Mouse (Mus musculus) midbrain, embryonic 16.5 days (tissue): ENCODE results near the gene Olfr351. TPM values are rescaled to one million over a fixed set of nuclear protein-coding genes. Genes with fewer than 3 reads are reported as not detected.

Experiments
- ATAC-seq: fragments of 200-750 bp; cut with Nextera tagmentation; 2 replicates; pipeline ENCODE4 v1.8.0; 2017; ENCODE audit warnings: moderate TSS enrichment
- H3K27ac ChIP-seq: fragments of 300-500 bp; sonication (generic); 2 replicates; pipeline ENCODE4 v1.5.1; 2014; ENCODE audit warnings: mild to moderate bottlenecking, low read length, mixed read lengths
- H3K27me3 ChIP-seq: fragments of 300-500 bp; sonication (generic); 2 replicates; pipeline ENCODE4 v1.6.1; 2014; ENCODE audit warnings: low read depth, low read length, mixed read lengths; ENCODE audit not compliant: control insufficient read depth, insufficient read depth
- H3K36me3 ChIP-seq: fragments of 300-500 bp; sonication (generic); 2 replicates; pipeline ENCODE4 v1.6.1; 2014; ENCODE audit warnings: mild to moderate bottlenecking, low read length, moderate library complexity, mixed read lengths; ENCODE audit not compliant: control insufficient read depth, insufficient read depth
- H3K4me1 ChIP-seq: fragments of 300-500 bp; sonication (generic); 2 replicates; pipeline ENCODE4 v1.6.1; 2014; ENCODE audit warnings: mild to moderate bottlenecking, low read length, mixed read lengths; ENCODE audit not compliant: control insufficient read depth, insufficient read depth
- H3K4me2 ChIP-seq: fragments of 300-500 bp; sonication (generic); 2 replicates; pipeline ENCODE4 v1.6.1; 2014; ENCODE audit warnings: mild to moderate bottlenecking, low read length, mixed read lengths
- H3K4me3 ChIP-seq: fragments of 300-500 bp; sonication (generic); 2 replicates; pipeline ENCODE4 v1.5.1; 2014; ENCODE audit warnings: low read depth, mild to moderate bottlenecking, low read length, moderate library complexity, mixed read lengths
- H3K9ac ChIP-seq: fragments of 300-500 bp; sonication (generic); 2 replicates; pipeline ENCODE4 v1.6.1; 2014; ENCODE audit warnings: low read depth, low read length, mixed read lengths
- H3K9me3 ChIP-seq: fragments of 300-500 bp; sonication (generic); replicated peaks from 2 replicates; pipeline ENCODE4 v1.6.1; 2014; ENCODE audit warnings: mild to moderate bottlenecking, low read length, mixed read lengths; ENCODE audit not compliant: control insufficient read depth, poor library complexity, severe bottlenecking
- WGBS: fragments of 180-500 bp; shearing (Covaris S2); extraction: QIAGEN DNeasy Blood & Tissue Kit; methylation state at CpG from one replicate; pipeline ENCODE4 v1.1.7; 2014; 5-methylcytosine and 5-hydroxymethylcytosine counted together
- polyA plus RNA-seq: library from polyadenylated mRNA; unstranded; fragments of >200 nt; fragmentation: Nextera tagmentation; extraction: Ambion mirVana; gene quantifications from 2 replicates; pipeline ENCODE4 v1.2.1, GENCODE M21; 2015

Olfr351 gene
- polyA plus RNA-seq = not detected in 2 replicates

DNA sequence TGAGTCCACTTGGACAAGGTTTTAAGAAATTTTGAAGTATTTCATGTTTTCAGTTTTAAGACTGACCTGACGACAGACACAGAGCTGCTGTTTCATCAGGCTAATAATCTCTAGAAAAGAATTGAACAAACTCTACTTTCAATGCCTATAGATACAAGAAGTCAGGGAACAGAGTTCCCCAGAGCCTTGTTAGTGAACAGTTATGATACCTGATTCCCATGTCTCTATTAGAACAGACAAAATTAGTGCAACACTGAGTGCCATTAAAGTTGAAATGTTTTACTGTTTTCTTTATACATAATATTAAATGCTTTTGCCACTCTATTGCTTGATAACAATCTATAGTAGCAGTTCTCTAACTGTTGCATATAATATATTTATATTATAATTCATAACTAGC is at the start of gene Olfr351:
Olfr351 (minus strand) TSS at position 101 of the 400 bp plus-strand sequence.
- H3K4me3 ChIP-seq = no peak within 1 kb of the TSS
- peaks cover 15% of the 10 kb centered on the region for H3K9me3 ChIP-seq
- no peaks in the 10 kb centered on the region for H3K4me1 ChIP-seq
- H3K27me3 ChIP-seq = no peaks in the 10 kb centered on the region
- no peak within 1 kb of the TSS for H3K9ac ChIP-seq
- WGBS = 82% methylated on average over 1 of the region's 1 CpGs
- no peak within 1 kb of the TSS for H3K4me2 ChIP-seq
- no peak within 1 kb of the TSS for H3K27ac ChIP-seq
- H3K36me3 ChIP-seq = no peaks in the 10 kb centered on the region
- no peak for ATAC-seq

DNA sequence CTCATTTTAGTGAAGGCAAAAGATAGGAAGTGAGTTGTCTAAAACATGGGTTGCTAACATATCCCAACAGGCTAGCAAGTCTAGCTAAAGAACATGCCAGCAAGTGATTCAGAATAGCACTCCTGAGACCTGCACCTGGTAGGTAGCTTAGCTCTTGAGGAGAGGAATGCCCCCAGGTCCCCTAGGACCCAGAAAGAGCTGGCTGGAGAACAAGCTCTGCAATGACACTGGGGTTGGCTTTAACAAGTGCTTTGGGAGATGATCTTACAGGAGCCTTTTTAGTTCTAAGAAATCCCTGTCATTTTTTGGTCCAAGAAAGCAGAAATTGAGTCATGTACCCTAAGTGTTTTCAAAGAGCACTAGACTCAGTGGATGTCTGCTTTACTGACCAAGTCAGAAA is 42.9 kb upstream of the Olfr351 start, which contains the start of gene Olfr354:
Olfr354 (plus strand) TSS at position 301 of the 400 bp plus-strand sequence.
- Histone ChIP-seq H3K9me3 (peaks cover 5% of the 10 kb centered on the region; the same call in 1 of the 2 replicates), H3K36me3 (no peaks in the 10 kb centered on the region), H3K27ac (no peak within 1 kb of the TSS), H3K27me3 (no peaks in the 10 kb centered on the region), H3K4me2 (no peak within 1 kb of the TSS), H3K4me3 (no peak within 1 kb of the TSS), H3K4me1 (no peaks in the 10 kb centered on the region), H3K9ac (no peak within 1 kb of the TSS)
- ATAC-seq = no peak

DNA sequence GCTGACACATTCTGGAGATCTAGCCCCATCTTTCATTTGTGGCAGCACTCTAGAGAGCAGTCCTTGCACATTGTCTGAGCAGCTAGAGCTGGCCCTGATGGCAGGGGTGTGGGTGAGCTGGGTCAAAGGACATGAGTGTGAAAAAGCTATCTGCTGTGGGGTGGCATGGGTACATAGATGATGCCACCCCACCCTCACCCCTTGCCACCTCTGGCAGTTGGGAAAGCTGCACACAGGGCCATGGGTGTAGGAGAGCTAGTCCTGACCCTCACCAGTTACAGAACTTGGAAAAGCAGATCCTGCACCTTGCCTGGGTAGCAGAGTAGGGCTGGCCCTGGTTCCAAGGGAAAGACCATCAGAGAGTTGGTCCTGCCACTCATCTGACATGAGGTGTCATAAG is 34.7 kb upstream of the Olfr351 start:
- no peak overlapping the region for H3K4me2 ChIP-seq
- no peaks in the 10 kb centered on the region for H3K27me3 ChIP-seq
- no peak overlapping the region for H3K9ac ChIP-seq
- ATAC-seq = no peak
- no peak overlapping the region for H3K27ac ChIP-seq
- no peaks in the 10 kb centered on the region for H3K36me3 ChIP-seq
- H3K4me1 ChIP-seq = no peaks in the 10 kb centered on the region
- H3K9me3 ChIP-seq = peaks cover 12% of the 10 kb centered on the region
- no peak overlapping the region for H3K4me3 ChIP-seq

DNA sequence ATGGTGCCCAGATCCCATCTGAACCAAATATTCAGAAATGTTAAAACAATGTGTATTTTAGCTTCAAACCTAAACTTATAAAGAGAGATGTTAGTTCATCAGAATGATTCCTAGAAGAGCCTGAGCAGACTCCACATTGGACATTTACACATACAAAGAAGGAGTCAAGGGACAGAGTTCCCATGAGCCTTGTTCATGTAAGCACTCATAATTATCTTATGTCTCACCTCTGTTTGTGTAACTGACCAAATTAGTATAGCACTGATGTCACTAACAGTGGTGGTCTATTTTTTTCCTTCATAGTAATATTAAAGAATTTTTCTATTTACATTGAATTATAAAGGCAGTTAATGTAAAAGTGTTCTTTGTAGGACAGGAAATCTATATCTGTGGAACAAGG is 30.4 kb upstream of the Olfr351 start, which contains the start of gene Olfr353:
Olfr353 (minus strand) TSS at position 101 of the 400 bp plus-strand sequence.
- H3K27me3 ChIP-seq = no peaks in the 10 kb centered on the region
- no peak within 1 kb of the TSS for H3K9ac ChIP-seq
- no peak for ATAC-seq
- no peaks in the 10 kb centered on the region for H3K4me1 ChIP-seq
- H3K36me3 ChIP-seq = no peaks in the 10 kb centered on the region
- H3K4me2 ChIP-seq = no peak within 1 kb of the TSS
- no peak within 1 kb of the TSS for H3K27ac ChIP-seq
- H3K9me3 ChIP-seq = peaks cover 16% of the 10 kb centered on the region
- H3K4me3 ChIP-seq = no peak within 1 kb of the TSS

DNA sequence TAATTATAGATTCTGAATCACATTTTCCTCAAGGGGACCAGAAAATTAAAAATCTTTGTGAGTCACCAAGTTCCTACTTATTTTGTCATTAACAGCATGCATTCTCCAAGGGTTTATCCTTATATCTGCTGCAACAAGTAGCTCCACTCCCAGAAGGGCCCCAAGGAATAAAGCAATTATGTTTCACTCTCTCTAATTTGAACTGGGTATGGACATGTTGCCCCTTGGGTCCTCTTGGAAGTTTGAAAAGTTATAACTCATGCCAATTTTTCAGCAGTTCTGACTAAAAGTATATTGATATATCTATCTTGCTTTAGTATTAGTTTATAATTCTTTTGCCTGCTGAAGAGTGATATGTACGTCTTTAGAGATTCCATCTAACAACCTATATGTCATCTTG is 5.7 kb upstream of the Olfr351 start, which contains the start of gene Olfr352:
Olfr352 (plus strand) TSS at position 301 of the 400 bp plus-strand sequence.
- no peak within 1 kb of the TSS for H3K27ac ChIP-seq
- H3K9me3 ChIP-seq = peaks cover 15% of the 10 kb centered on the region
- WGBS = 88% methylated on average over 1 of the region's 1 CpGs
- no peak within 1 kb of the TSS for H3K4me3 ChIP-seq
- ATAC-seq = no peak
- no peaks in the 10 kb centered on the region for H3K27me3 ChIP-seq
- no peak within 1 kb of the TSS for H3K4me2 ChIP-seq
- H3K9ac ChIP-seq = no peak within 1 kb of the TSS
- H3K36me3 ChIP-seq = no peaks in the 10 kb centered on the region
- no peaks in the 10 kb centered on the region for H3K4me1 ChIP-seq

DNA sequence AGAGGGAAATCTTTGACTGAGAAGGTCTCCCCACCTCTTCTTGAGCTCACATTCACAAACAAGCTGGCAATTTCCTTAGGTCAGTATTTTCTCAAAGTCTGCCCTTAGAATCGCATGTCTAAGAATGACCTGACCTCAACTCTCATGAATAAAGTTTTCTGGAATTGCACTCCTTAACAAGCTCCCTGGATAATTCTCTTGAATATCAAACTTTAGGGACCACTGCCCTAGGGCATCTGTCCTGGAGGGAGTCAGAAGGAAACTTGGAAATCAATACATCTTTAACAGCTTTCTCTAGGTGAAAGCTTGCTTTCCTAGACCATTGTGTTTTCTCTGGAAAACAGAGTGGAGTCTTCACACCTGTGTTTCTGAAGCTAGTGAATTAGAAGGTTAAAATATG is 16.4 kb downstream of the Olfr351 start, which contains the start of gene Olfr350:
Olfr350 (plus strand) TSS at position 301 of the 400 bp plus-strand sequence.
- H3K9me3 ChIP-seq = peaks cover 21% of the 10 kb centered on the region
- no peaks in the 10 kb centered on the region for H3K4me1 ChIP-seq
- no peak within 1 kb of the TSS for H3K9ac ChIP-seq
- H3K4me2 ChIP-seq = no peak within 1 kb of the TSS
- no peaks in the 10 kb centered on the region for H3K36me3 ChIP-seq
- WGBS = 87% methylated on average over 1 of the region's 1 CpGs
- ATAC-seq = no peak
- no peak within 1 kb of the TSS for H3K27ac ChIP-seq
- no peak within 1 kb of the TSS for H3K4me3 ChIP-seq
- H3K27me3 ChIP-seq = no peaks in the 10 kb centered on the region

DNA sequence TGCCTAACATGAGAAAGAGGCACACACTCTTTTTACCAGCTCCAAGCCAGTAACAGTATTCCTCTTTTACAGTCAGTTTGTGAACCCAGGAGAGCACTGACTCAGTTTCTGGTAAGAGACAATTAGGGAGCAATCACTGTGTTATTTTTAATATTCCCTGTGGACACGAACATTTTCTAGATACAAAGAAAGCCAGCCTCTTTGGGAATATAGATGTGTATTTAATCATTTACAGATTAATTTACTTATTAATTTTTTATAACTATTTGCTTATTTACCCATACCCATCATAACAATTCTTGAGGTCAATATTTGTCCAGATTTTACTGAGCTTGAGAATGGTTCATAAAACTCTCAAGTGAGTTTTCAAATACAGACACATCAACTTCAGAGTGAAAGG is 45.5 kb downstream of the Olfr351 start, which contains the start of gene Olfr3:
Olfr3 (minus strand) TSS at position 101 of the 400 bp plus-strand sequence.
- WGBS = 81% methylated on average over 1 of the region's 1 CpGs

More for the DNA sequence above, 45.5 kb downstream of the Olfr351 start, which contains the start of gene Olfr3:
- H3K4me3 ChIP-seq = no peak within 1 kb of the TSS
- ATAC-seq = no peak
- H3K27ac ChIP-seq = no peak within 1 kb of the TSS
- H3K4me1 ChIP-seq = no peaks in the 10 kb centered on the region
- peaks cover 4% of the 10 kb centered on the region for H3K9me3 ChIP-seq
- no peak within 1 kb of the TSS for H3K9ac ChIP-seq
- no peaks in the 10 kb centered on the region for H3K36me3 ChIP-seq
- H3K4me2 ChIP-seq = no peak within 1 kb of the TSS
- H3K27me3 ChIP-seq = no peaks in the 10 kb centered on the region

Other genes starting within 250 kb of the Olfr351 start
- gene Olfr345, start 222.6 kb downstream of the Olfr351 start, polyA plus RNA-seq = not detected in 2 replicates
- not detected in 2 replicates for gene Olfr346, start 176.9 kb downstream of the Olfr351 start, polyA plus RNA-seq
- not detected in 2 replicates for gene Olfr347, start 130.8 kb downstream of the Olfr351 start, polyA plus RNA-seq
- not detected in 2 replicates for gene Olfr348, start 78.4 kb downstream of the Olfr351 start, polyA plus RNA-seq
- not detected in 2 replicates for gene Olfr50, start 72.1 kb downstream of the Olfr351 start, polyA plus RNA-seq
- gene Olfr3, start 45.6 kb downstream of the Olfr351 start, polyA plus RNA-seq = not detected in 2 replicates
- gene Olfr350, start 16.4 kb downstream of the Olfr351 start, polyA plus RNA-seq = not detected in 2 replicates
- gene Olfr352, start 5.8 kb upstream of the Olfr351 start, polyA plus RNA-seq = not detected in 2 replicates
- gene Olfr353, start 30.3 kb upstream of the Olfr351 start, polyA plus RNA-seq = not detected in 2 replicates
- gene Olfr354, start 43.0 kb upstream of the Olfr351 start, polyA plus RNA-seq = not detected in 2 replicates
- gene Olfr355, start 66.2 kb upstream of the Olfr351 start, polyA plus RNA-seq = not detected in 2 replicates
- gene Olfr356, start 74.5 kb upstream of the Olfr351 start, polyA plus RNA-seq = not detected in 2 replicates
- gene Olfr357, start 131.2 kb upstream of the Olfr351 start, polyA plus RNA-seq = not detected in 2 replicates
- gene Olfr358, start 146.7 kb upstream of the Olfr351 start, polyA plus RNA-seq = not detected in 2 replicates
- gene Olfr360, start 203.1 kb upstream of the Olfr351 start, polyA plus RNA-seq = not detected in 2 replicates
- not detected in 2 replicates for gene Olfr361, start 226.6 kb upstream of the Olfr351 start, polyA plus RNA-seq